Mouse (Mus musculus) forebrain, embryonic 10.5 days (tissue): Measurements from ENCODE around the gene Tnr. TPM values are rescaled to one million over a fixed set of nuclear protein-coding genes. Genes with fewer than 3 reads are reported as not detected.

Experiments
- DNase-seq: peaks from one replicate; pipeline ENCODE4 v3.0.0-alpha.2; 2017; ENCODE audit warnings: low spot score; ENCODE audit errors: extremely low spot score
- H3K27ac ChIP-seq: fragments of 300-500 bp; sonication (generic); 2 replicates; pipeline ENCODE4 v1.5.1; 2016; ENCODE audit warnings: mild to moderate bottlenecking
- H3K27me3 ChIP-seq: fragments of 300-500 bp; sonication (generic); 2 replicates; pipeline ENCODE4 v1.6.1; 2016; ENCODE audit warnings: mild to moderate bottlenecking; ENCODE audit not compliant: poor library complexity, severe bottlenecking
- H3K36me3 ChIP-seq: fragments of 300-500 bp; sonication (generic); replicated peaks from 2 replicates; pipeline ENCODE4 v1.6.1; 2016; ENCODE audit warnings: mild to moderate bottlenecking, moderate library complexity
- H3K4me1 ChIP-seq: fragments of 300-500 bp; sonication (generic); 2 replicates; pipeline ENCODE4 v1.6.1; 2016
- H3K4me3 ChIP-seq: fragments of 300-500 bp; sonication (generic); 2 replicates; pipeline ENCODE4 v1.5.1; 2016; ENCODE audit warnings: mild to moderate bottlenecking, moderate library complexity
- H3K9me3 ChIP-seq: fragments of 300-500 bp; sonication (generic); 2 replicates; pipeline ENCODE4 v1.6.1; 2016; ENCODE audit warnings: mild to moderate bottlenecking, moderate library complexity
- WGBS: fragments of 180-500 bp; shearing (Covaris S2); methylation state at CpG from one replicate; pipeline ENCODE4 v1.1.7; 2016; 5-methylcytosine and 5-hydroxymethylcytosine counted together
- polyA plus RNA-seq: library from polyadenylated mRNA; unstranded; fragments of >200 nt; fragmentation: Nextera tagmentation; extraction: Ambion mirVana; gene quantifications from 2 replicates; pipeline ENCODE4 v1.2.1, GENCODE M21; 2016

Gene Tnr
- polyA plus RNA-seq, result 0.05 and 0.16 TPM in 2 replicates

- H3K4me1 ChIP-seq, result peaks cover 13% of the 10 kb centered on the region
- peaks cover 8% of the 10 kb centered on the region for H3K27me3 ChIP-seq
- 3% methylated on average over 8 of the region's 8 CpGs for WGBS
- no peaks in the 10 kb centered on the region for H3K9me3 ChIP-seq
- H3K4me3 ChIP-seq, result peak within 1 kb of the TSS; percentile 39
- no peak within 1 kb of the TSS for H3K27ac ChIP-seq
- peak; percentile 32 for DNase-seq
- no peaks in the 10 kb centered on the region for H3K36me3 ChIP-seq
Measured at GRCm38 (mm10) chr1:159523578-159523977, at the start of gene Tnr. Gene Tnr, plus strand, starts transcription at chr1:159523769.

- no peaks in the 10 kb centered on the region for H3K36me3 ChIP-seq
- H3K27ac ChIP-seq, result no peak overlapping the region
- H3K9me3 ChIP-seq, result no peaks in the 10 kb centered on the region
- no peak for DNase-seq
- 89% methylated on average over 4 of the region's 4 CpGs for WGBS
- no peaks in the 10 kb centered on the region for H3K4me1 ChIP-seq
- H3K4me3 ChIP-seq, result no peak overlapping the region
- no peaks in the 10 kb centered on the region for H3K27me3 ChIP-seq
Measured at GRCm38 (mm10) chr1:159489853-159490435, 33.6 kb upstream of the Tnr start.

GRCm38 (mm10) chr1:159492536-159492935 is 31.0 kb upstream of the Tnr start:
- Histone ChIP-seq H3K4me1 (no peaks in the 10 kb centered on the region), H3K27ac (no peak overlapping the region), H3K27me3 (no peaks in the 10 kb centered on the region), H3K36me3 (no peaks in the 10 kb centered on the region), H3K9me3 (no peaks in the 10 kb centered on the region), H3K4me3 (no peak overlapping the region)
- DNase-seq, result no peak
- WGBS, result 90% methylated on average over 4 of the region's 4 CpGs

GRCm38 (mm10) chr1:159493720-159494499 is 29.7 kb upstream of the Tnr start:
- no peaks in the 10 kb centered on the region for H3K27me3 ChIP-seq
- no peak overlapping the region for H3K4me3 ChIP-seq
- H3K4me1 ChIP-seq, result no peaks in the 10 kb centered on the region
- 81% methylated on average over 5 of the region's 5 CpGs for WGBS
- H3K9me3 ChIP-seq, result no peaks in the 10 kb centered on the region
- no peaks in the 10 kb centered on the region for H3K36me3 ChIP-seq
- H3K27ac ChIP-seq, result no peak overlapping the region
- DNase-seq, result no peak

GRCm38 (mm10) chr1:159498236-159498635 is 25.3 kb upstream of the Tnr start:
- no peaks in the 10 kb centered on the region for H3K9me3 ChIP-seq
- H3K27me3 ChIP-seq, result no peaks in the 10 kb centered on the region
- no peak for DNase-seq
- H3K36me3 ChIP-seq, result no peaks in the 10 kb centered on the region
- H3K4me1 ChIP-seq, result no peaks in the 10 kb centered on the region
- no peak overlapping the region for H3K4me3 ChIP-seq
- no peak overlapping the region for H3K27ac ChIP-seq
- 93% methylated on average over 2 of the region's 2 CpGs for WGBS

GRCm38 (mm10) chr1:159499806-159500460 is 23.6 kb upstream of the Tnr start:
- H3K36me3 ChIP-seq, result no peaks in the 10 kb centered on the region
- WGBS, result 87% methylated on average over 4 of the region's 4 CpGs
- no peak for DNase-seq
- no peaks in the 10 kb centered on the region for H3K27me3 ChIP-seq
- no peaks in the 10 kb centered on the region for H3K4me1 ChIP-seq
- H3K27ac ChIP-seq, result no peak overlapping the region
- no peaks in the 10 kb centered on the region for H3K9me3 ChIP-seq
- no peak overlapping the region for H3K4me3 ChIP-seq

GRCm38 (mm10) chr1:159501911-159502310 is 21.7 kb upstream of the Tnr start:
- WGBS, result 93% methylated on average over 4 of the region's 4 CpGs
- H3K27me3 ChIP-seq, result no peaks in the 10 kb centered on the region
- H3K4me1 ChIP-seq, result no peaks in the 10 kb centered on the region
- H3K4me3 ChIP-seq, result no peak overlapping the region
- H3K36me3 ChIP-seq, result no peaks in the 10 kb centered on the region
- no peak overlapping the region for H3K27ac ChIP-seq
- DNase-seq, result no peak
- H3K9me3 ChIP-seq, result no peaks in the 10 kb centered on the region

- no peak for DNase-seq
- H3K27ac ChIP-seq, result no peak overlapping the region
- H3K4me3 ChIP-seq, result no peak overlapping the region
- H3K36me3 ChIP-seq, result no peaks in the 10 kb centered on the region
- no peaks in the 10 kb centered on the region for H3K27me3 ChIP-seq
- H3K4me1 ChIP-seq, result no peaks in the 10 kb centered on the region
- WGBS, result 73% methylated on average over 3 of the region's 3 CpGs
- no peaks in the 10 kb centered on the region for H3K9me3 ChIP-seq
Measured at GRCm38 (mm10) chr1:159510667-159511066, 12.9 kb upstream of the Tnr start.

GRCm38 (mm10) chr1:159517647-159518046 is 5.9 kb upstream of the Tnr start:
- no peak for DNase-seq
- no peak overlapping the region for H3K27ac ChIP-seq
- H3K9me3 ChIP-seq, result no peaks in the 10 kb centered on the region
- WGBS, result 38% methylated on average over 4 of the region's 4 CpGs
- H3K36me3 ChIP-seq, result no peaks in the 10 kb centered on the region
- H3K27me3 ChIP-seq, result no peaks in the 10 kb centered on the region
- H3K4me3 ChIP-seq, result no peak overlapping the region
- no peaks in the 10 kb centered on the region for H3K4me1 ChIP-seq

GRCm38 (mm10) chr1:159519206-159519605 is 4.4 kb upstream of the Tnr start:
- no peak for DNase-seq
- Histone ChIP-seq H3K9me3 (no peaks in the 10 kb centered on the region), H3K4me3 (no peak overlapping the region), H3K4me1 (peaks cover 7% of the 10 kb centered on the region), H3K36me3 (no peaks in the 10 kb centered on the region), H3K27ac (no peak overlapping the region), H3K27me3 (no peaks in the 10 kb centered on the region)
- WGBS, result 76% methylated on average over 1 of the region's 1 CpGs

GRCm38 (mm10) chr1:159523069-159523468 is 500 bp upstream of the Tnr start:
- Histone ChIP-seq H3K4me1 (peaks cover 13% of the 10 kb centered on the region), H3K27me3 (peaks cover 8% of the 10 kb centered on the region), H3K4me3 (no peak overlapping the region), H3K9me3 (no peaks in the 10 kb centered on the region), H3K36me3 (no peaks in the 10 kb centered on the region), H3K27ac (no peak overlapping the region)
- WGBS, result 69% methylated on average over 2 of the region's 2 CpGs
- DNase-seq, result no peak

GRCm38 (mm10) chr1:159524051-159524549 is 531 bp downstream of the Tnr start:
- peak overlapping the region; percentile 39 for H3K4me3 ChIP-seq
- peak; percentile 78 for DNase-seq
- no peaks in the 10 kb centered on the region for H3K36me3 ChIP-seq
- WGBS, result under 1% methylated on average over 18 of the region's 18 CpGs
- no peaks in the 10 kb centered on the region for H3K9me3 ChIP-seq
- no peak overlapping the region for H3K27ac ChIP-seq
- H3K4me1 ChIP-seq, result peaks cover 13% of the 10 kb centered on the region
- peaks cover 8% of the 10 kb centered on the region for H3K27me3 ChIP-seq
